Mouse (Mus musculus) kidney, postnatal 0 days (tissue): ENCODE data around the gene Tex2. TPM values are rescaled to one million over a fixed set of nuclear protein-coding genes. Genes with fewer than 3 reads are reported as not detected.

Experiments used
- ATAC-seq: fragments of 200-750 bp; cut with Nextera tagmentation; replicated peaks from 2 replicates; pipeline ENCODE4 v1.8.0; 2017; ENCODE audit warnings: low read depth, moderate number of reproducible peaks, moderate TSS enrichment, moderate library complexity; ENCODE audit not compliant: low FRiP score
- DNase-seq: peaks from one replicate; pipeline ENCODE4 v3.0.0-alpha.2; 2016; ENCODE audit warnings: low spot score
- H3K27ac ChIP-seq: fragments of 300-500 bp; sonication (generic); 2 replicates; pipeline ENCODE4 v1.5.1; 2014; ENCODE audit warnings: mild to moderate bottlenecking
- H3K27me3 ChIP-seq: fragments of 300-500 bp; sonication (generic); 2 replicates; pipeline ENCODE4 v1.6.1; 2014; ENCODE audit warnings: low read length, mixed read lengths; ENCODE audit not compliant: insufficient read depth
- H3K36me3 ChIP-seq: fragments of 300-500 bp; sonication (generic); 2 replicates; pipeline ENCODE4 v1.6.1; 2014; ENCODE audit warnings: low read length, mixed read lengths; ENCODE audit not compliant: insufficient read depth
- H3K4me1 ChIP-seq: fragments of 300-500 bp; sonication (generic); replicated peaks from 2 replicates; pipeline ENCODE4 v1.6.1; 2014; ENCODE audit warnings: antibody characterized with exemption, low read length, mixed read lengths; ENCODE audit not compliant: insufficient read depth
- H3K4me2 ChIP-seq: fragments of 300-500 bp; sonication (generic); 2 replicates; pipeline ENCODE4 v1.6.1; 2014; ENCODE audit warnings: mild to moderate bottlenecking, low read length, moderate library complexity, mixed read lengths
- H3K4me3 ChIP-seq: fragments of 300-500 bp; sonication (generic); replicated peaks from 2 replicates; pipeline ENCODE4 v1.5.1; 2014; ENCODE audit warnings: low read depth, low read length
- H3K9ac ChIP-seq: fragments of 300-500 bp; sonication (generic); 2 replicates; pipeline ENCODE4 v1.6.1; 2014; ENCODE audit warnings: low read depth, low read length
- H3K9me3 ChIP-seq: fragments of 300-500 bp; sonication (generic); replicated peaks from 2 replicates; pipeline ENCODE4 v1.6.1; 2016; ENCODE audit warnings: low read length, inconsistent platforms, mixed read lengths
- CTCF ChIP-seq: IDR thresholded peaks from 2 replicates; pipeline ENCODE4 v1.5.1; 2016; ENCODE audit warnings: antibody characterized with exemption, low read depth, mild to moderate bottlenecking, moderate library complexity
- WGBS: fragments of 180-500 bp; shearing (Covaris S2); extraction: QIAGEN DNeasy Blood & Tissue Kit; methylation state at CpG from one replicate; pipeline ENCODE4 v1.1.7; 2014; 5-methylcytosine and 5-hydroxymethylcytosine counted together
- polyA plus RNA-seq: library from polyadenylated mRNA; unstranded; fragments of >200 nt; fragmentation: Nextera tagmentation; extraction: Ambion mirVana; gene quantifications from 2 replicates; pipeline ENCODE4 v1.2.1, GENCODE M21; 2015

The Tex2 gene
- polyA plus RNA-seq, 1 experiment from 2014 or later, result 8.4 TPM

DNA sequence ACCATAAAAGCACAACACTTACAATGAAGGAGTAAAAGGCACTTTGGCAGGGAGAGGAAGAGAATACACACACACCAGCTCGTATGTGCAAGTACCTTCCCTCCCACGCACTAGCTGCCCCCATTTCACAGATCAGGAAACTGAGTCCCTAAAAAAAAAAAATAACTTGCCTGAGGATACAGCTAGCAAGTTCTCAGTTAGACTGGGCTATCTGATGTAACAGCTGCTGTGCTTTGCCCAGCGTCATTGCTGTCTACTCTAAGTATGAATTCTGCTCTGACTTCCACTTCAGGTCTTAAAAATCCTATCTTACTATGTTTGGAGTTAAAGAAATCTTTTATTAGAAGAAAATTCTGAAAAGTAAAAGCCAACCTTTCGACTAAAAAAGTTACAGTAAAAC lies 127.6 kb downstream of the Tex2 start:
- Histone ChIP-seq H3K27me3 (no peaks in the 10 kb centered on the region), H3K4me3 (no peak overlapping the region), H3K4me1 (0 out of 2 replicates have a peak, but pooled peaks cover 3% of the 10 kb centered on the region), H3K4me2 (peak overlapping the region; percentile 70), H3K36me3 (no peaks in the 10 kb centered on the region), H3K27ac (no peak overlapping the region), H3K9me3 (no peaks in the 10 kb centered on the region), H3K9ac (no peak overlapping the region)
- 83% methylated on average over 4 of the region's 4 CpGs for WGBS
- no peak for TF ChIP-seq CTCF
- no peak for ATAC-seq
- no peak for DNase-seq

GRCm38 (mm10) chr11:106484875-106485274 lies 128.3 kb downstream of the Tex2 start:
- Histone ChIP-seq H3K9ac (no peak overlapping the region), H3K4me1 (0 out of 2 replicates have a peak, but pooled peaks cover 3% of the 10 kb centered on the region), H3K36me3 (no peaks in the 10 kb centered on the region), H3K9me3 (no peaks in the 10 kb centered on the region), H3K27ac (no peak overlapping the region), H3K27me3 (no peaks in the 10 kb centered on the region), H3K4me3 (no peak overlapping the region), H3K4me2 (no peak overlapping the region)
- ATAC-seq (no peak), DNase-seq (no peak)
- 83% methylated on average over 4 of the region's 4 CpGs for WGBS
- TF ChIP-seq CTCF, result no peak

DNA sequence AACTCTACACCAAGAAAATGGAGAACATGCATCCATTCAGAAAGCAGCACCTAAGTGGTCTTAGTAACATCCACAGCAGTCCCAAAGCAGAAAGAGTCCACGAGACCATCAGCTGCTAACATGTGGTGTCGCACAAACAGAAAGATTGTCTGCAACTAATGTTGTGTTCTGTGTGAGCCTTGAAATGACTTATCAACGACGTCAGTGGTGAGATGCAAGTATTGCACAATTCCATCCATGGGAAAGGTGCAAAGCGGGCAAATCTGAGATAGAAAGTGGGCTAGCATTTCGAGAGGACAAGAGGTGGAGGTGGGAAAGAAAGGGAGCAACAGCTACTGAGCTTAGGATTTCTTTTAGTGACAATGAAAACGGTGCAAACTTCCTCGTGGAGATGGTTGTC lies 130.4 kb downstream of the Tex2 start:
- Histone ChIP-seq H3K36me3 (no peaks in the 10 kb centered on the region), H3K9me3 (no peaks in the 10 kb centered on the region), H3K4me2 (no peak overlapping the region), H3K4me1 (no peaks in the 10 kb centered on the region), H3K9ac (no peak overlapping the region), H3K27me3 (no peaks in the 10 kb centered on the region), H3K27ac (no peak overlapping the region), H3K4me3 (no peak overlapping the region)
- WGBS, result 92% methylated on average over 8 of the region's 8 CpGs
- TF ChIP-seq CTCF, result no peak
- ATAC-seq (no peak), DNase-seq (no peak)

GRCm38 (mm10) chr11:106481651-106482050 lies 131.6 kb downstream of the Tex2 start:
- TF ChIP-seq CTCF, result no peak

GRCm38 (mm10) chr11:106480530-106480885 lies 132.7 kb downstream of the Tex2 start:
- no peak for DNase-seq
- no peak for TF ChIP-seq CTCF
- H3K27ac ChIP-seq, result no peak overlapping the region
- no peak overlapping the region for H3K9ac ChIP-seq
- H3K4me2 ChIP-seq, result no peak overlapping the region
- H3K27me3 ChIP-seq, result no peaks in the 10 kb centered on the region
- H3K4me3 ChIP-seq, result no peak overlapping the region
- no peak for ATAC-seq
- H3K36me3 ChIP-seq, result no peaks in the 10 kb centered on the region
- no peaks in the 10 kb centered on the region for H3K4me1 ChIP-seq
- no peaks in the 10 kb centered on the region for H3K9me3 ChIP-seq
- WGBS, result 81% methylated on average over 3 of the region's 3 CpGs

More at GRCm38 (mm10) chr11:106481651-106482050, 131.6 kb downstream of the Tex2 start:
- Histone ChIP-seq H3K4me3 (no peak overlapping the region), H3K36me3 (no peaks in the 10 kb centered on the region), H3K9me3 (no peaks in the 10 kb centered on the region), H3K27ac (no peak overlapping the region), H3K27me3 (no peaks in the 10 kb centered on the region), H3K9ac (no peak overlapping the region), H3K4me2 (no peak overlapping the region), H3K4me1 (no peaks in the 10 kb centered on the region)
- DNase-seq (peak; percentile 72), ATAC-seq (no peak)
- 24% methylated on average over 4 of the region's 4 CpGs for WGBS

DNA sequence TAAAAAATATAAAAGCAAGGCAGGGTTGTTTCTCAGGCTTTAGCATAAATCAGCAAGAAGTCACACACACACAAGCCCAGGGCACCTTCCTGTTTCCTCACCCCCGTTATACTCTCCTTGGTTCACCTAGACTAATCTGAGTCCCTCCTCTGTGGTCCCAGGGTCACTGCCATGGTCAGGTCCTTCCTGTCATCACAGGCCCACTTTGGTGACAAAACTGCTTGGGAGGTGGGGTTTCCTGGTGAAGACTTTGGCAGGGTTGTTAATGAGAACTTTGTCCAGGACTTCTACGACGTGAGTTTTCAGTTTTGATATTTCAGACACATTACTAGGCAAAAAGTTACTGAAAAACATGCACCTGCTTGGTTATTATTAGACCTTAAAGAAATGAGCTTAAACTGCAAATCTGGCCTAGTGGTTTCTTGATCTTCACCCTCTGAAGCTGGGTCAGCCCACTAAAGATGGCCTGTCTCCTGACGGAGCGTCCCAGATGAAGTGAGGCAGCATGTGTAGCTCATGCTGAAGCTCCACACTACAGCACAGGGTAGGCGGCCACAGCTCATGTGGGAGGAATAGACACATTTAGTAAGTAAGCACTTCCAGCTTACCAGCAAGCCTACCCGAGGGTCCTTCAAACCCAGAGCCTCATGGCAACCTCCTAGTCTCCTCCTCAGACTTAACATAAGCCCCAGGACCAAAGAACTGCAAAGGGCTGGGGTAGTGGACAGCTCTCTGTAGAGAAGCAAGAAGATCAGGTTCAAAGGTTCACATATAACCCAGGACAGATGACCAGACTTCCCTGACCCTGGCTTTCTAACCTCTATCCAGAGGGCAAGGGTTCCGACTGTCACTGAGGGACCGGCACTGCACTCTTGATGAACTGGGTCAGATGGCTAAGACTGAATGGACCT lies 133.3 kb downstream of the Tex2 start:
- H3K4me2 ChIP-seq, result no peak overlapping the region
- no peaks in the 10 kb centered on the region for H3K9me3 ChIP-seq
- no peaks in the 10 kb centered on the region for H3K27me3 ChIP-seq
- H3K4me3 ChIP-seq, result no peak overlapping the region
- H3K9ac ChIP-seq, result no peak overlapping the region
- H3K4me1 ChIP-seq, result no peaks in the 10 kb centered on the region
- H3K27ac ChIP-seq, result no peak overlapping the region
- ATAC-seq, result no peak
- WGBS, result 73% methylated on average over 9 of the region's 9 CpGs
- no peaks in the 10 kb centered on the region for H3K36me3 ChIP-seq
- DNase-seq, result no peak
- TF ChIP-seq CTCF, result no peak

DNA sequence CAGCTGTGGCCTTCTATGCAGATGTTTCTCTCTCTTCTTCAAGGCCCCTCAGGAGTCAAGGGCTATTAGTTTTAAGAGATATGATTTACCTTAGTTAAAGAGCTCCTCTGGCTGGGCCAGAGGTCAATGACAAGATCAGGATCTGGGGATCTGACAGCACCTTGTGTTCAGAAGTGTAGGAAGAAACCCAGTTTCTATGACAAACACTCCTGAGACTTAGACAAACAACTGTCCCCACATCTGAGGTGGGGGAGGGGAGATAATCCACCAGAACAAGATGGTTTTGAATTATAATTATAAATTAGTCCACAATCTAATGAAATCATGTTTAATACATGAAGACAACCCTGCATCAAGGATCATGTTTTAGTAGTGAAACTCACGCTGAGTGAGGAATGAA lies 134.5 kb downstream of the Tex2 start:
- no peak overlapping the region for H3K27ac ChIP-seq
- no peaks in the 10 kb centered on the region for H3K36me3 ChIP-seq
- no peak for TF ChIP-seq CTCF
- H3K4me1 ChIP-seq, result no peaks in the 10 kb centered on the region
- WGBS, result 47% methylated on average over 1 of the region's 1 CpGs
- H3K4me3 ChIP-seq, result no peak overlapping the region
- H3K4me2 ChIP-seq, result no peak overlapping the region
- DNase-seq (no peak), ATAC-seq (no peak)
- H3K9me3 ChIP-seq, result no peaks in the 10 kb centered on the region
- no peaks in the 10 kb centered on the region for H3K27me3 ChIP-seq
- no peak overlapping the region for H3K9ac ChIP-seq
